Mouse (Mus musculus) heart, postnatal 0 days (tissue): ENCODE measurements around the gene Fes.

Experiments used
- CTCF ChIP-seq: IDR thresholded peaks from 2 replicates; pipeline ENCODE4 v1.5.1; 2016; ENCODE audit warnings: antibody characterized with exemption, control low read depth, low read depth
- EP300 ChIP-seq: IDR thresholded peaks from 2 replicates; pipeline ENCODE4 v1.6.1; 2016; ENCODE audit warnings: antibody characterized with exemption, low read depth

GRCm38 (mm10) chr7:80374733-80375132, 13.0 kb downstream of the Fes start:
- TF ChIP-seq EP300 (no peak), CTCF (no peak)
